Mouse (Mus musculus) heart, embryonic 12.5 days (tissue): ENCODE data around the gene Fhl5. TPM values are rescaled to one million over a fixed set of nuclear protein-coding genes. Genes with fewer than 3 reads are reported as not detected.
"Not testable (repeated sequence)": the region's sequence is repeated elsewhere in the genome, so short reads cannot be mapped to it uniquely, and the experiment has no call there.

Experiments
- ATAC-seq: fragments of 200-750 bp; cut with Nextera tagmentation; 2 replicates; pipeline ENCODE4 v1.8.0; 2017; ENCODE audit warnings: moderate TSS enrichment, moderate library complexity; ENCODE audit not compliant: insufficient number of reproducible peaks, low FRiP score
- H3K27ac ChIP-seq: fragments of 300-500 bp; sonication (generic); 2 replicates; pipeline ENCODE4 v1.5.1; 2016; ENCODE audit warnings: mild to moderate bottlenecking, moderate library complexity; ENCODE audit not compliant: poor library complexity, severe bottlenecking
- H3K27me3 ChIP-seq: fragments of 300-500 bp; sonication (generic); replicated peaks from 2 replicates; pipeline ENCODE4 v1.6.1; 2016; ENCODE audit warnings: mild to moderate bottlenecking, moderate library complexity
- H3K36me3 ChIP-seq: fragments of 300-500 bp; sonication (generic); 2 replicates; pipeline ENCODE4 v1.6.1; 2016; ENCODE audit warnings: mild to moderate bottlenecking, moderate library complexity
- H3K4me1 ChIP-seq: fragments of 300-500 bp; sonication (generic); replicated peaks from 2 replicates; pipeline ENCODE4 v1.6.1; 2016; ENCODE audit warnings: mild to moderate bottlenecking
- H3K4me2 ChIP-seq: fragments of 300-500 bp; sonication (generic); 2 replicates; pipeline ENCODE4 v1.6.1; 2016; ENCODE audit warnings: mild to moderate bottlenecking, moderate library complexity
- H3K4me3 ChIP-seq: fragments of 300-500 bp; sonication (generic); 2 replicates; pipeline ENCODE4 v1.5.1; 2016; ENCODE audit warnings: mild to moderate bottlenecking
- H3K9ac ChIP-seq: fragments of 300-500 bp; sonication (generic); 2 replicates; pipeline ENCODE4 v1.6.1; 2016; ENCODE audit warnings: mild to moderate bottlenecking, moderate library complexity
- H3K9me3 ChIP-seq: fragments of 300-500 bp; sonication (generic); replicated peaks from 2 replicates; pipeline ENCODE4 v1.6.1; 2016; ENCODE audit warnings: mild to moderate bottlenecking, moderate library complexity
- WGBS: fragments of 180-500 bp; shearing (Covaris S2); methylation state at CpG from one replicate; pipeline ENCODE4 v1.1.7; 2016; 5-methylcytosine and 5-hydroxymethylcytosine counted together
- polyA plus RNA-seq: library from polyadenylated mRNA; unstranded; fragments of >200 nt; fragmentation: Nextera tagmentation; extraction: Ambion mirVana; gene quantifications from 2 replicates; pipeline ENCODE4 v1.2.1, GENCODE M21; 2016

Fhl5 gene
- polyA plus RNA-seq: not detected in 2 replicates

GRCm38 (mm10) chr4:25242776-25243175, at the start of gene Fhl5:
Gene Fhl5 (minus strand): TSS chr4:25242876.
- WGBS: 82% methylated on average over 3 of the region's 3 CpGs
- no peak for ATAC-seq
- Histone ChIP-seq H3K9ac (no peak within 1 kb of the TSS), H3K4me1 (no peaks in the 10 kb centered on the region), H3K27ac (no peak within 1 kb of the TSS), H3K4me2 (no peak within 1 kb of the TSS), H3K4me3 (no peak within 1 kb of the TSS), H3K27me3 (no peaks in the 10 kb centered on the region), H3K36me3 (0 out of 2 replicates have a peak, but pooled peaks cover 5% of the 10 kb centered on the region), H3K9me3 (no peaks in the 10 kb centered on the region)

GRCm38 (mm10) chr4:25285002-25285401, 42.3 kb upstream of the Fhl5 start:
- not testable (repeated sequence) for ATAC-seq, H3K4me3 ChIP-seq, H3K27ac ChIP-seq, H3K9ac ChIP-seq, H3K36me3 ChIP-seq, H3K9me3 ChIP-seq, H3K4me1 ChIP-seq, H3K4me2 ChIP-seq, H3K27me3 ChIP-seq
- 68% methylated on average over 1 of the region's 1 CpGs for WGBS

GRCm38 (mm10) chr4:25281671-25282038, 39.0 kb upstream of the Fhl5 start, which contains the start of gene Ufl1:
Gene Ufl1 (minus strand): TSS chr4:25281821.
- ATAC-seq: peak; percentile 98
- H3K27me3 ChIP-seq: no peaks in the 10 kb centered on the region
- H3K27ac ChIP-seq: peak within 1 kb of the TSS; percentile 94
- peaks cover 24% of the 10 kb centered on the region for H3K36me3 ChIP-seq
- H3K9ac ChIP-seq: peak within 1 kb of the TSS; percentile 80
- H3K4me3 ChIP-seq: peak within 1 kb of the TSS; percentile 72
- under 1% methylated on average over 26 of the region's 30 CpGs for WGBS
- H3K4me1 ChIP-seq: 0 out of 2 replicates have a peak, but pooled peaks cover 5% of the 10 kb centered on the region
- H3K4me2 ChIP-seq: peak within 1 kb of the TSS; percentile 58
- no peaks in the 10 kb centered on the region for H3K9me3 ChIP-seq

GRCm38 (mm10) chr4:25280938-25281670, 38.4 kb upstream of the Fhl5 start:
- H3K4me1 ChIP-seq: 0 out of 2 replicates have a peak, but pooled peaks cover 5% of the 10 kb centered on the region
- H3K27me3 ChIP-seq: no peaks in the 10 kb centered on the region
- 2% methylated on average over 29 of the region's 32 CpGs for WGBS
- peak overlapping the region; percentile 72 for H3K4me3 ChIP-seq
- H3K9me3 ChIP-seq: no peaks in the 10 kb centered on the region
- peak overlapping the region; percentile 94 for H3K27ac ChIP-seq
- H3K4me2 ChIP-seq: peak overlapping the region; percentile 58
- peak; percentile 91 for ATAC-seq
- peaks cover 24% of the 10 kb centered on the region for H3K36me3 ChIP-seq
- peak overlapping the region; percentile 80 for H3K9ac ChIP-seq

- H3K27me3 ChIP-seq: no peaks in the 10 kb centered on the region
- 75% methylated on average over 7 of the region's 7 CpGs for WGBS
- no peak overlapping the region for H3K4me3 ChIP-seq
- no peaks in the 10 kb centered on the region for H3K4me1 ChIP-seq
- no peak for ATAC-seq
- H3K4me2 ChIP-seq: no peak overlapping the region
- H3K27ac ChIP-seq: no peak overlapping the region
- peaks cover 68% of the 10 kb centered on the region for H3K36me3 ChIP-seq
- H3K9ac ChIP-seq: no peak overlapping the region
- H3K9me3 ChIP-seq: no peaks in the 10 kb centered on the region
Observed at GRCm38 (mm10) chr4:25272861-25273627, 30.4 kb upstream of the Fhl5 start.

- no peak for ATAC-seq
- Histone ChIP-seq H3K4me1 (no peaks in the 10 kb centered on the region), H3K4me2 (no peak overlapping the region), H3K27me3 (no peaks in the 10 kb centered on the region), H3K27ac (no peak overlapping the region), H3K36me3 (peaks cover 72% of the 10 kb centered on the region), H3K9ac (no peak overlapping the region), H3K9me3 (no peaks in the 10 kb centered on the region), H3K4me3 (no peak overlapping the region)
- 84% methylated on average over 1 of the region's 1 CpGs for WGBS
Observed at GRCm38 (mm10) chr4:25271926-25272325, 29.2 kb upstream of the Fhl5 start.

- no peak for ATAC-seq
- no peaks in the 10 kb centered on the region for H3K9me3 ChIP-seq
- H3K4me1 ChIP-seq: no peaks in the 10 kb centered on the region
- peaks cover 68% of the 10 kb centered on the region for H3K36me3 ChIP-seq
- no peak overlapping the region for H3K4me2 ChIP-seq
- H3K27ac ChIP-seq: no peak overlapping the region
- no peaks in the 10 kb centered on the region for H3K27me3 ChIP-seq
- H3K9ac ChIP-seq: no peak overlapping the region
- no peak overlapping the region for H3K4me3 ChIP-seq
- whole genome bisulfite sequencing: 66% methylated on average over 3 of the region's 3 CpGs
Observed at GRCm38 (mm10) chr4:25267144-25267543, 24.5 kb upstream of the Fhl5 start.

- H3K4me3 ChIP-seq: no peak overlapping the region
- H3K4me1 ChIP-seq: no peaks in the 10 kb centered on the region
- ATAC-seq: no peak
- no peaks in the 10 kb centered on the region for H3K27me3 ChIP-seq
- 85% methylated on average over 7 of the region's 7 CpGs for WGBS
- H3K4me2 ChIP-seq: no peak overlapping the region
- no peak overlapping the region for H3K27ac ChIP-seq
- H3K36me3 ChIP-seq: peaks cover 40% of the 10 kb centered on the region
- no peak overlapping the region for H3K9ac ChIP-seq
- no peaks in the 10 kb centered on the region for H3K9me3 ChIP-seq
Observed at GRCm38 (mm10) chr4:25257822-25258398, 15.2 kb upstream of the Fhl5 start.

- not testable (repeated sequence) for H3K9ac ChIP-seq, H3K4me1 ChIP-seq, H3K4me2 ChIP-seq, H3K27me3 ChIP-seq, H3K9me3 ChIP-seq, H3K36me3 ChIP-seq, H3K4me3 ChIP-seq, ATAC-seq, H3K27ac ChIP-seq
- WGBS: 83% methylated on average over 1 of the region's 1 CpGs
Observed at GRCm38 (mm10) chr4:25235663-25236062, 7.0 kb downstream of the Fhl5 start.

- not testable (repeated sequence) for H3K36me3 ChIP-seq, H3K27ac ChIP-seq, H3K27me3 ChIP-seq, H3K9ac ChIP-seq, H3K4me1 ChIP-seq, H3K9me3 ChIP-seq, H3K4me3 ChIP-seq, ATAC-seq, H3K4me2 ChIP-seq
- 79% methylated on average over 1 of the region's 1 CpGs for WGBS
Observed at GRCm38 (mm10) chr4:25233767-25234166, 8.9 kb downstream of the Fhl5 start.

GRCm38 (mm10) chr4:25232546-25232945, 10.1 kb downstream of the Fhl5 start:
- Histone ChIP-seq H3K4me1 (no peaks in the 10 kb centered on the region), H3K36me3 (no peaks in the 10 kb centered on the region), H3K27me3 (no peaks in the 10 kb centered on the region), H3K9ac (no peak overlapping the region), H3K9me3 (no peaks in the 10 kb centered on the region), H3K27ac (no peak overlapping the region), H3K4me2 (no peak overlapping the region), H3K4me3 (no peak overlapping the region)
- no peak for ATAC-seq
- 84% methylated on average over 3 of the region's 3 CpGs for WGBS
